Mouse (Mus musculus): ENCODE measurements around the gene Pex11b.
A peak's percentile ranks its signal among the peaks of the same experiment; 100 is the strongest.
"Not testable (repeated sequence)": the region's sequence is repeated elsewhere in the genome, so short reads cannot be mapped to it uniquely, and the experiment has no call there.

The Pex11b gene

DNA sequence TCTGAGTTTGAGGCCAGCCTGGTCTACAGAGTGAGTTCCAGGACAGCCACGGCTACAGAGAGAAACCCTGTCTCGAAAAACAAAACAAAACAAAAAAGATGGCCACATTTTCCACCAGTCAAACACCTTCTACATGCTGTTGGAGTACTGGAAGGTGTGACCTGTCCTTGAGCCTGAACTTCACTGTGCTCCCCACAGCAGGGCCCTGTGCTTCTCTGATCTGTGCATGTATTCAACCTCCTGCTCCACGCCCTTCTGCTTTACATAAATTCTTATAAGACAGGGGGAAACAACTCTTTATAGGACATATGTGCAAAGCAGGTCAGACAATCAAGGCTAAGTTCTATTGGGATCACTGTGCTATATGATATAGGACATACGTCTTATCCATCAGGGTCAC, 12.0 kb upstream of the Pex11b start:
- DNase-seq (ENCODE audit: low read depth, low spot score): no peak

DNA sequence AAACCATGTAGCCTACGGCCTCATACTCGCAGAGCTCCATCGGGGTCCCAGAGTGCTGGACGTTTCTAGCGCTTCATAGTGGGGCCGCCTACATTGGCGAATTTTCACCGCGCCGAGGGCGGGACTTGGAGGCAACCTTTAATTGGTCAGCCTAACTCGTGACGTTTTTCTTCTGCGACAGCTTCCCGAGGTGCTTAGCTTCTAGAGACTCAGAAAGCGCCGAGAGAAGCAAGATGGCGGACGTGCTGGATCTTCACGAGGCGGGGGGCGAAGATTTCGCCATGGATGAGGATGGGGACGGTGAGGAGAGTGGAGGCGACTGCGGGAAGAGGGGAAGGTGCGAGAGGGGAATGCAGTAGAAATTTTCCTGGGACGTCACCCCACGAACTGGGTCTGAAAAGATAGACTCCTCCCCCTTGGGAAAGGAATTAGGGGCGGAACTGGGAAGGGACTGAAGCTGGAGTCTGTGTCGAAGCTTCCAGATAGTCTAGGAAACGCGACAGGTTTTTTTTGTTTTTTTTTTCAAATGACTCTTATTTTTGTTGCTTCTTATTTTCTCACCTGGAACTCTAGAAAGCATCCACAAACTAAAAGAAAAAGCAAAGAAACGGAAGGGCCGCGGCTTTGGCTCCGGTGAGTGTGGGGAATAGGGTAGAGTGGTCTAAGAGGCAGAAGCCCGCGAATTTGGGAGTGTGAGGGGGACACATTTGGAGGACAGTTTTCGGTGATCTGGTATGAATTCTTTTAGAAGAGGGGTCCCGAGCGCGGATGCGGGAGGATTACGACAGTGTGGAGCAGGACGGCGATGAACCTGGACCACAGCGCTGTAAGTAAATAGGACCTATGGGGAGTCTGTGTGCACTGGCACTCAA, 5.2 kb upstream of the Pex11b start, which contains the start of gene Rbm8a:
TSS of gene Rbm8a (plus strand) at position 205 of the 872 bp plus-strand sequence.
- DNase-seq (ENCODE audit: low read depth, low spot score): peak; percentile 99

DNA sequence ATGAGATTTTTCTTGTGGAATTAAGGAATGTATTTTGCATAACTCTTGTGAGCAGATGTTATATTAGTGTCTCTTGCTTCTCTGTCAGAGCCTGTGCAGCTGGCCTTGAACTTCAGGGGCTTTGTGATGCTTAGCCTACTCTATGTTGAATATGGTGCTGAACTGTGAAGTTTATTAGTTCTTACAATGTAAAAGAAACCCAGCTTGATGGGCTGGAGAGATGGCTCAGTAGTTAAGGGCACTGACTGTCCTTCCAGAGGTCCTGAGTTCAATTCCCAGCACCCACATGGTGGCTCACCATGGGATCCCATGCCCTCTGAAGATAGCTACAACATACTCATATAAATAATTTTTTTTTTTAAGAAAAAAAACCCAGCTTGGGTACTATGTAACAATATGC, 3.1 kb upstream of the Pex11b start:
- no peak for DNase-seq (ENCODE audit: low read depth, low spot score)

DNA sequence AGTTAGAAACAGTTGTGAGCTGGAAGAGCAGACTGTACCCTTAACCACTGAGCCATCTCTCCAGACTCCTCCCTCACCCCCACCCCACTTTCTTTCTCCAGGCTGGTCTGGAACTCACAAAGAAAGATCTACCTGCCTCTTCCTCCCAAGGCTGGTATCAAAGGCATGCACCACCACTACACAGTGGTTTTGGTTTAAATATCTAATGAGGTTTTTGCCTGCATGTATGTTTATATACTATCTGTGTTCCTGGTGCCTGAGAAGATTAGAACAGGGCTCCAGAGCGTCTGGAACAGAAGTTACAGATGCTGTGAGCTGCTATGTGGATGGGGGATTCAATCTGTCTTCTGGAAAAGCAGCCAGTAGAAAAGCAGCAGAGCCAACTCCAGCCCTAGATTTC, 1.2 kb upstream of the Pex11b start:
- no peak for DNase-seq (ENCODE audit: low read depth, low spot score)

DNA sequence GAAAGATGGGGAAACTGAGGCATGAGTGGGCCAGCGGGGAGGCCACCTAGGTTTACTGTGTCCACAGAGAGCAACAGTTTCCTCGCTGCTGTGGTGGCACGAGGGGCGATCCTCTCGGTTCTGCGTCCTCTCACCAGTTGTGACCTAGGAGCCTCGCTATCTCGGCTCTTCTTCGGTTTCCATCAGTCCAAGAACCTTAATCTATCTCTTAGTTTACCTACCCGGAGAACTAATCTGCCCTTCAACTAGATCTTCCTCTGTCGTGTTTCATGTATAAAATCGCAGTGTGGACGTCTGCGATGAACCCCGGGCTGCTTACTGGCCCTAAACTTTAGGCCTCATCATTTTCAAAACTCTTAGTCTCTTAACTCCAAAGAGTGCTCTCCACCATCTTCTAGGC, 730 bp downstream of the Pex11b start:
- DNase-seq (ENCODE audit: low read depth, low spot score): no peak

DNA sequence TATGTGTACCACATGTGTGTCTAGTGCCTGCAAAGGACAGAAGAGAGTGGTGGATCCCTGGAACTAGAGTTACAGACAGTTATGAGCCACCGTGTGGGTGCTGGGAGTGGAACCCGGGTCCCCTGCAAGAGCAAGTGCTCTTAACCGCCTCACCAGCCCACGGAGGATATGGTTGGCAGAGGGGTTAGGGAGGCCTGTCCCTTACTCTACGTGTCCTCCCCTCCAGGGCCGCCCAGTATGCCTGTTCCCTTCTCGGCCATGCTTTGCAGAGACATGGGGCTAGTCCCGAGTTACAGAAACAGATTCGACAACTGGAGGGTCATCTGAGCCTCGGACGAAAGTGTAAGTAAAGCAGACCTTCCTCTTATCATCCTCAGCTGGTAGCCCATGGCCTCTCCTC, 1.3 kb downstream of the Pex11b start:
- DNase-seq (ENCODE audit: low read depth, low spot score): no peak

DNA sequence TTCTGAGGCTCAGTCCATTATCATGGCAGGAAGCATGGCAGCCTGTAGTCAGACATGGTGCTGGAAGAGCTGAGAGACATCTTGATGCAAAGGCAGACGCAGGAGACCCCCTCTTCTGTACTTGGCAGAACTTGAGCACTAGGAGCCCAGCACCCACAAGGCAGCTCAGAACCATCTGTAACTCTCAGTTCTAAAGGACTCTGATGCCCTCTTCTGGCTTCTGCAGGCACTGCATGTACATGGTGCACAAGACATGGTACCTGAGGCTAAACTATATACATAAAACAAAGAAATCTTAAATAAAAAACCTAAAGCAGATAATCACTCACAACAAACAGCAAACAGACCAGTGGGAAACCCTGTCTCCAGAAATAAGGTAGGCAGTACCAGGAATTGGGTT, 4.0 kb downstream of the Pex11b start:
- DNase-seq (ENCODE audit: low read depth, low spot score): peak; percentile 25

DNA sequence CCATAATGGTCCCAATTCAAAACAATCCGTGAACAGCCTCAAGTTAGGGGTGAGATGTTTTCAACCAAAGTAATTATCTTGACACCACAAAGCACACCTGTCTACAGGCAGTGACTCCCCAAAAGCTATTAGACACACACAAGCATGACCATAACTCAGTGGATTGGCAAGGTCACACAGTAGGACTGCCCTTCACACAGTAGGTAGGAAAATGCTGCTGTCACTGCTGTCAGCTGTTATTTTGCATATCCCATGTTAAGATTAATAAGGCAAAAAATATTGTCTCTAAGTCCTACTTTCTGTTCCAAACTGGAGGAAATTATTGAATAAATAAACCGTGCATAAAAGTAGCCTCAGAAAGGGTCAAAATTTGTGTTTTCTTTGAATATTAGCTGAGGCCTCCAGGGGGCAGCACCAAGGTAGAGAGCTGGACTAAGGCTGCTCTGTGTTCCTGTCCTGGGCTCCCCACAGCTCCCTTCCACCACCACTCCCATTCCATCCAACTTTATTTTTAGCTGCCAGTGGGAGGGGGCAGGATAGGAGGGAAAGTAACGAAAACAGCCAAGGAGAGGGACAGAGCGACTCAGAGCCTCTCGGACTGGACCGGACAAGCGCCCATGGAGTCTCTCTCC, 10.0 kb downstream of the Pex11b start, which contains the start of gene Itga10:
TSS of gene Itga10 (plus strand) at position 567 of the 632 bp plus-strand sequence.
- DNase-seq (ENCODE audit: low read depth, low spot score): no peak

DNA sequence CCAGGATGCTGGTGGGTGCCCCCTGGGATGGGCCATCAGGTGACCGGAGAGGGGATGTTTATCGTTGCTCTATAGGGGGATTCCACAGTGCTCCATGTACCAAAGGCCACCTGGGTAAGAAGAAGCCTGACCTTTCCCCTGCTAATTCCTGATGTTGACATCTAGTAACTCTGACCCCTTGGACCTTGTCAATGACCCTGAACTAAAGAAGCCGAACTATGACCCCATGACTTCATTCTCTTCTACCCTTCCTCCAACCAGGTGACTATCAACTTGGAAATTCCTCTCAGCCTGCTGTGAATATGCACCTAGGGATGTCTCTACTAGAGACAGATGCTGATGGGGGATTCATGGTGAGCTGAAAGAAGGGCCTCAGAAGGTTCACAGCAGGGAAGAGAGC, 12.2 kb downstream of the Pex11b start:
- no peak for DNase-seq (ENCODE audit: low read depth, low spot score)

DNA sequence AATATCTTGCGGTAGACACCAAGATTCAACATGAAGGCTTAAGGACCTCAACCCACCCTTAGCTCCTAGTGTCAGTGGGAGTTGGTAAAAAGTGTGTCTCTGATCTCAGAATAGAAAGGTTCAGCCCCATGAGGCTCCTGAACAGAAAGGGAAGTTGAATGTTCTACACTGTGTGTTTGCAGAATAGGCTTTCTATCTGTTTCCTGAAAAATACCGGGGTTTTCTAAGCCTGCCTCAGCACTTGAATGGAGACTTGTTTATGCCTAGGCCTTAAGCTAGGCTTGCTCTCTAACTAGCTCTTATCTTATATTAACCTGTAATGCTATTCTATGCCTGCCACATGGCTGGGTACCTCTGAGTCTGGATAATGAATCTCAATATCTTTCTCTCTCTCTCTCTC, 25.7 kb downstream of the Pex11b start:
- no peak for DNase-seq (ENCODE audit: low read depth, low spot score)

DNA sequence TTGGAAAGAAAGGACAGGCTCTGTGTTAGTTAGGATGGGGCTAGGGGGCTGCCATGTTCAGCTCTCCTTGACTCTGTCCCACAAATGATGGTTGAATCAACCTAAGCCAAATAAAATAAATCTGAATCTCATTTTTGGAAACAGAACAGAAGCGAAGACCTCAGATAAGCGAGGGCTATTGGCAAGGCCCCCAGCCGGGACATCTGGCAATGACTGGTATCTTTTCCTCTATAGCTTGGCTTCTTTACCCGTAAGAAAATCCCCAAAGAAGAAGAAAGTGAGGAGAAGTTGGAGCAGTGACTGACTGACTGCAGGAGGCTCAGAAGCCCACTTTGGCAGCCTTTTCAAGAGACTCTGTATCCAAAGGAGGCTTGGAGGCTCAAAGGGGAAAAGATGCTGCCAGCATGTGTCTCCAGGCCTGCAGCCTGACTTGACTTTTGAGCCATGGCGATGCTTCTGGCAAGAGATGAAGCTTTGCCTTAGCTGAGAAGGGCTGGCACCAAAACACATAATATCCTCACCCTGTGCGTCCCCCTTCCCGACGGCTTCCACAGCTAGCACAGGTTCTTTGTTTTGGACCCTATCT, 27.6 kb downstream of the Pex11b start:
- no peak for DNase-seq (ENCODE audit: low read depth, low spot score)

DNA sequence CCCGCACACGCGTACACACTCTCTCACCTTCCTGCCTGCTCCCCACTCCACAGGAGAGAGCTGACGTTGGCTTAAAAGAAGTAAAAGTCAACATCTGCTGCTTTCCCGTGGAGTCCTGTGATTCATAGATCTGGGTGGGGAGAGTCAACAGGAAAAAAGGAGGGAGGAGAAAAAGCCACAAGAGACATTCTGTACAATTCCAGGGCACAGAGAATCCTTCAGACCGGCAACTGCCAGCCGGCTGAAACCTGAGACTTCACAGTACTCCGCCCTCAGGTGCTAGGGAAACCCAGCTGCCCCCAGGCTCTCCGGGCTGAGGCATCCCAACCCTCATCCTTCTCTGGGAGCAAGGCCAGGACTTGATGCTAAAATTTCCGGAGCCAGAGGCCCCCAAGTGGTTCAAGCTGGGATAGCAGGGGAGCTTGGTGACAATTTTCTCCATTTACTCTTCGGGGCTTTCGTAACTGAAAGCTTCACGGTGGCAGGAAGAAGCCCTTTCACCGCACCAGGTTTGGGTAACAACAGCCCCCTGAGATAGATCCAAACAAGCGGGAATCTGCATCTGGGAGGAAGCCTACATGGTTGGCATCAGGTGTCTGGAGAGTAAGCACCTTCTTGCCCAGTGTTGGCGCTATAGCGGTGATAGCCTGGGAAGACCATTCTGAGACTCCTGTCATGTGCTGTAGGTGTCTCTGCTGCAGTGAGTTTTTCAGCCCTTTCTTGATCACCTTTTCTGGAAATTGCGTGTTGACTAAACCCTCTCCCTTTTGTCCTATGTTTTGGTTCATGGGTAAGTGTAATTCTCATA, 28.5 kb downstream of the Pex11b start:
- peak; percentile 65 for DNase-seq (ENCODE audit: low read depth, low spot score)

DNA sequence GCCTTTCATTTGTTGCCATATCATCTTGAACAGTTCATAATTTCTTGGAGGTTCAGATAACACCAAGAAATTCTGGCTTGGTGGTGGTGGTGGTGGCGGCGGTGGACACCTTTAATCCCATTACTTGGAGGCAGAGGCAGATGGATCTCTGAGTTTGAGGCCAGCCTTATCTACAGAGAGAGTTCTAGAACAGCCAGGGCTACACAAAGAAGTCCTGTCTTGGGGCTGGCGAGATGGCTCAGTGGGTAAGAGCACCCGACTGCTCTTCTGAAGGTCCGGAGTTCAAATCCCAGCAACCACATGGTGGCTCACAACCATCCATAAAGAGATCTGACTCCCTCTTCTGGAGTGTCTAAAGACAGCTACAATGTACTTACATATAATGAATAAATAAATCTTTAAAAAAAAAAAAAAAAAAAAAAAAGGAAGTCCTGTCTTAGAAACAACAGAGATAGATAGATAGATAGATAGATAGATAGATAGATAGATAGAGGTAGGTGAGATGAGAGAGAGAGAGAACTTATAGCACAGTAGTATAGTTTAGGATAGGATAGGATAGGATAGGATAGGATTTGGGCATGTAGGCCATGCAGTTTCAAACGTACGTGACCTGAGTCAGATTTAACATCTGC, 30.7 kb downstream of the Pex11b start:
- DNase-seq (ENCODE audit: low read depth, low spot score): not testable (repeated sequence)

DNA sequence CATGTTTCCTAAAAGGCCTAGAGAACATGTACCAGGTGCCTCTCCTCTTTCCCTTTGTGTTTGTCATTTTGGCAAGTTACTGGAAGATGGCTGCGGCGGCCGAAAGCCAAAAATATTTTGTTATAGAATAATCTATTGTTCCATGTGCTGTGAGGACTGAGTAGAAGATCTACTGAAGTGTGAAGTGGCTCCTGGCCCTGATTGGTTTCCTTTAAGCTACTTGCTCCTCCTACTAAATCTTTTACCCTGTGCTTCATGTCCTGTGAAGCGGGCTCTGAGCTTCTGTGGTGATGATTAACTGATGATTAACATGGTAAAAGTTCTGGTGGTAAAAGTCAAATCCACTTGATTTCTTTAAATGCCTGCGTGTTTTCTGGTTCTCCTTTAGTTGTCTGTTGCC, 31.7 kb downstream of the Pex11b start:
- DNase-seq (ENCODE audit: low read depth, low spot score): no peak

DNA sequence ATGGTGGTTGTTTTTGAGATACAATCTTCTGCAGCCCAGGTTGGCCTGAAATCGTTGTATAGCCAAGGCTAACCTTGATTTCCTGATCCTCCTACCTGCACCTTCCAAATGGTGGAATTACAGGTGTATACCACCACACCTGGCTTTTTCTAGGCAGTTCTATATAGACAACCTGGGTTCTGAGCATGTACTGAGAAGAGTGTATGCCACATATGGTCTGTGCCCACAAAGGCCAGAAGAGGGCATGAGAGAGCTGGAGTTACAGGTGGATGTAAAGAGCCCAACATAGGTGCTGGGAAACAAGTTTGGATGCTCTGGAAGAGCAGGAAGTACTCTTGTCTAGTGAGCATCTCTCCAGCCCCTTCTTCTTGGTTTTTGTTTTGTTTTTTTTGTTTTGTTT, 32.1 kb downstream of the Pex11b start:
- peak; percentile 24 for DNase-seq (ENCODE audit: low read depth, low spot score)

DNA sequence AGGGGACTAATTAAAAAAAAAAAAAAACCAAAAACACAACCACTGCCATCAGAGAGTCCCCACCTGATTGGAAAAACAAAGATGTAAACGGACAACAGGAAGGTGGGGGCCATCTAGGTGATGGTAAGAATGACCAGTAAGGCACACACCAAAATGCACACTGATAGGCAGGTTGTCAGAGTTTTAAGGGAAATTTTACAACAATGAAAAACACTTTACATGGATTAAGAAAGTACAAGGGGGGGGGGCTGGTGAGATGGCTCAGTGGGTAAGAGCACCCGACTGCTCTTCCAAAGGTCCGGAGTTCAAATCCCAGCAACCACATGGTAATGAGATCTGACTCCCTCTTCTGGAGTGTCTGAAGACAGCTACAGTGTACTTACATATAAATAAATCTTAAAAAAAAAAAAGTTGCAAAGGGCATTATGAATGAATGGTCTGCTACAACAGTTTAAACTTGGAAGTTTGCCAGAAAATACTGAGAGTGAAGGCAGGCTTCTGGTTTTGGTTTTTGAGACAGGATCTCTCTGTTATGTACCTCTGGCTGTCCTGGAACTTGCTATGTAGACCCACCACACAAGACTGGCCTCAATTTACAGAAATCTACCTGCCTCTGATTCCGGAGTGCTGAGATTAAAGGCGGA, 33.4 kb downstream of the Pex11b start:
- DNase-seq (ENCODE audit: low read depth, low spot score): no peak

DNA sequence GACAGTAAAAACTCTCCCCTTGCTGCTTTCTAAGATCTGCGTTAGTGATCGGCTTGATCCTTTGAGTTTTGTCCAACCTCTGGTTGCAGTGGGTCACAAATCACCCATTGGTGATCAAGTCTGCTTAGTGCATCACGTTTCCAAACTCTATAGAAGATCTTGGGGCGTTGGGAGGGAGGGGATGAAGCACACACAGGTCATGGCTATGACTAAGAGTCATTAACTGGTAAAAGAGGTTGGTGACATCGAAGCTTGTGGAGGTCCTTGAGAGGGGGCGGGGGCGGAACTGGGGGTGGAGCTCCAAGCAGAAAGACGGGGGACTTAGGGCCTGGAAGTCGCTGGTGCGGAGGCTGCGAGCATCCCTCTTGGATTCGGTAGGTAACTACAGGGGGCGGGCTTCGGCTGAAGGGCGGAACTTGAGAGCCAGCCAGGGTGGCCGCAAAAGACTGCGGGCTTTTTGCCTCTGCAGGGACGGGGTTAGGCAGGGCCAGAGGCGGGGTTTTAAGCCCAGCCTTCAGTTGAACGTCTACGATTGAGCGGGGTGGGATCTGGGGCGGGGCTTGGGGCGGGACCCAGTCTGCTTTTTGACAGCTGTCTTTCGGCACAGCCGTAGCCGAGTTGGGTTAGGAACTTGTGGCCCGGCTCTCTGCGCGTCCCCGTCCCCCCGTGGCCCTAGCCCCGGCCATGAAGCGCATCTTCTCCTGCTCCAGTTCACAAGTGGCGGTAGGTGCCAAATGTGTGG, 34.7 kb downstream of the Pex11b start, which contains the start of gene Ankrd35:
TSS of gene Ankrd35 (plus strand) at position 405 of the 742 bp plus-strand sequence.
- peak; percentile 42 for DNase-seq (ENCODE audit: low read depth, low spot score)

DNA sequence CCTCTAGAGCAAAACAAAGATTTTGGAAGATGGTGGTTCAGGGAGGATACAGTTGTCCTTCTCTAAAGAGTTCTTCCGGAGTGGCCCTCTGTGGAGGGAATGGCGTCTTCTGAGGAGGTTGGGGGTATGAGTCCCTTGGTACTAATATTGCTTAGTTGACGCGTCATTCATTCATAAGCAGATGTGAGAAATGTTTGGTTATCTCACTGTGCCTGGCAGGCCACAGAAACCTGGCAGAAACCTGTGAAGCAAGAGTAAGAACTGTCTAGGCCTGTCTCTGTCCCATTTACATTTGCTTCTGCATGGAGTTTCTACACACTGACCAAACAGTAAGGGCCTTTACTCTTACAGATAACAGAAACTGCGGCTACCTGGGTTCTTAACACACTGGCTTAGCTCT, 36.3 kb downstream of the Pex11b start:
- DNase-seq (ENCODE audit: low read depth, low spot score): no peak

DNA sequence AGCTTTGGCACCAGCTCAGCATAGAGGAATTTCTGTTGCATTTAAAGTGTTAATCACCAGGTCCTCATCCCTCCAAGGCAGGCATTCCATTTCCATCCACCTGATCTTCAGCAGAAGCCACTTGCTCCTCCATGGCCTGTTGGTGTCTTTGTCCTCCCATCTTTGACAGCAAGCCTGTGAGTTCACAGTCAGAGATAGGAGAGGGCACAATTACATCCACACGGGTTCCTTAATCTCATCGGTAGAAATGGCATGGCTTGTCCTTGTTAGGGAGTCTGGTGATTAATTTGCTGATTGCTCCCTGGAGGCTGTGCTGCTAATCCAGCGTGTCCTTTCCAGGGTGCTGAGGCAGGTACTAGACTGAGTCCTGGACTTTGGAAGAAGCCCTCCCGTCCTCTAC, 38.3 kb downstream of the Pex11b start:
- no peak for DNase-seq (ENCODE audit: low read depth, low spot score)

DNA sequence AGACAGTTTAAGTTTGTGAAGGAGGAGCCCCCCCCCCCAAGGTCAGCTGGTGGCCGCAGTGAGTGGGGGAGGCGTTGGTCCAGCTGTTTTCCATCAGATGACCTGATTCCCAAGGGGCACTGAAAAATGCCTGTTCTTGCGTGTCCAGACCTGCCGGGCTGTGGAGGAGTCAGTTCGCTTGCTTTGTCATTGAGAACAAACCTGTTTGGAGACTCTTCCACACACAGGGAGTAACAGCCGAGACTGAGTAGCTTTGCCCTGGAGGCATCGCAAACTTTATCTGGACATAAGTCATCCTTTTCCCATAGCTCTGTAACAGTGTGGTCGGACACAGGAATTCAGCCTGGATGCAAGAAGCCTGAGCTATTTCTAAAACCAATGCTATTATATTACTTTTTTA, 39.3 kb downstream of the Pex11b start:
- DNase-seq (ENCODE audit: low read depth, low spot score): no peak
